Mouse (Mus musculus) embryonic fibroblast, embryonic 13.5 days (primary cell): ENCODE results near the gene Morn2. TPM values are rescaled to one million over a fixed set of nuclear protein-coding genes. Genes with fewer than 3 reads are reported as not detected.

Experiments
- H3K27ac ChIP-seq: 2 replicates; pipeline ENCODE4 v1.5.1; 2012; ENCODE audit warnings: low read length, control low read depth, inconsistent platforms; ENCODE audit not compliant: insufficient read depth
- H3K4me1 ChIP-seq: 2 replicates; pipeline ENCODE4 v1.6.1; 2011; ENCODE audit warnings: low read length; ENCODE audit not compliant: control insufficient read depth, insufficient read depth
- H3K4me3 ChIP-seq: 2 replicates; pipeline ENCODE4 v1.5.1; 2011; ENCODE audit warnings: mild to moderate bottlenecking, control low read depth, low read length; ENCODE audit not compliant: insufficient read depth
- CTCF ChIP-seq: IDR thresholded peaks from 2 replicates; pipeline ENCODE4 v1.5.1; 2011; ENCODE audit warnings: mild to moderate bottlenecking, control low read depth, low read length, moderate library complexity, borderline replicate concordance; ENCODE audit not compliant: insufficient read depth
- POLR2A ChIP-seq: IDR thresholded peaks from 2 replicates; pipeline ENCODE4 v1.6.1; 2011; ENCODE audit warnings: low read depth, mild to moderate bottlenecking, control low read depth, low read length, moderate library complexity
- polyA plus RNA-seq: library from polyadenylated mRNA; stranded (reverse); fragments of >200 nt; gene quantifications from 2 replicates; pipeline ENCODE4 v1.2.4, GENCODE M21; 2011; ENCODE audit warnings: low read depth; ENCODE audit not compliant: missing spikeins, insufficient read length

Gene Morn2
- polyA plus RNA-seq, 1 experiment, result 10.6 TPM

DNA sequence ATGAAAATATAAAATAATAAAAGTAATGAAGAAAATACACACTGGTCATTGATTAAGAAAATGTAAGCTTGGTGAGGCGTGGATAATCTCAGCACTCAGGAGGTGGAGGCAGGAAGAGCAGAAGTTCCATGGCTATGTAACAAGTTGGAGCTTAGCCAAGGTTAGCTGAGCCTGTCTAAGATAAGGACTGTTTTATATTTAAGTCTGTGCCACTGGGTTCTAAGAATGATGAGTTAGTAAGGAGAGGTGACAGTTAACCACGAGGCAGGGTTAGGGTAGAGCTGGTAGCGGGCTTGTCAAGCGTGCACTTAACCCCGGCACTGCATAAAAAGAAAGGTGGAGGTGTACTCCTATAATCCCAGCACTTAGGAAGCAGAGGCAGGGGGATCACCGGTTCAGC, 32.2 kb downstream of the Morn2 start:
- no peak for TF ChIP-seq CTCF
- no peak for TF ChIP-seq POLR2A
- Histone ChIP-seq H3K4me1 (no peaks in the 10 kb centered on the region), H3K27ac (no peak overlapping the region), H3K4me3 (no peak overlapping the region)

DNA sequence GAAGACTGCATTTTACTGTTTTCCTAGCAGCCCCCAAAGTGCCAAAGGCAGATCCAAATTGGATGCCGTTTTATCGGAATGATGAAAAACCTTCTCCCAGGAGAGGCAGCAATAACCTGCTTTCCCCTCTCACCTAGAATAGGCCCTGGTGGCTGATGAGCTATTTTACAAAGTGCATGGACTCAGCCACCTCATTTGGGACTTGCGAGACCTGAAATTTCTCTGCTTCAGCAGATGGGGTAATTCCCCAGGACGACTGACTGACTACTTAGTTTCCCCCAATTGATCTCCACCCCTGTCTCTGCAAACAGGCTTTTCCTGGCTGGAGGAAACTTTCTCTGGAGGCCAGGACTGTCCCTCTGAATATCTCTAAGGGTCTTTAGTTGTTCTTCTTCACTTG, 33.0 kb downstream of the Morn2 start:
- H3K4me1 ChIP-seq, result no peaks in the 10 kb centered on the region
- no peak for TF ChIP-seq POLR2A
- no peak for TF ChIP-seq CTCF
- no peak overlapping the region for H3K4me3 ChIP-seq

DNA sequence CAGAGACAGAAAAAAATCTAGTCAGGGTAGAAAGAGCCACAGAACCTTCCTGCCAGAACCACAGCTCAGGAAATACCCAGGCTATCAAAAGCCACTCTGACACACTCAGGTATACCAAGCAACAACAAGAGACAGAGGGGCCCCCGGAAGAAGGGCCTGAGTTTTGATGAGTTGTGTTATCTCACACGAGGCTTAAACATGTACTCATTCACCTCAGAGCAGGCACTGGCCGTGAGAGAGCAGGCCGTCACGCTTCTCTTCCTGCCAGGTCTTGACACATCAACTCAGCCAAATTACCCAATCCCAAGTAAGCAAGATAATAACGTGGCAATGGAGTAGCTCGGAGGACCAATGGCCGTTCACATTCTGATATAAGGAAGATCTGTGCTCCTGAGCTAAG, 33.7 kb downstream of the Morn2 start:
- TF ChIP-seq CTCF (no peak), POLR2A (no peak)
- Histone ChIP-seq H3K4me3 (no peak overlapping the region), H3K4me1 (no peaks in the 10 kb centered on the region), H3K27ac (no peak overlapping the region)

More for the DNA sequence above, 33.0 kb downstream of the Morn2 start:
- H3K27ac ChIP-seq, result no peak overlapping the region

DNA sequence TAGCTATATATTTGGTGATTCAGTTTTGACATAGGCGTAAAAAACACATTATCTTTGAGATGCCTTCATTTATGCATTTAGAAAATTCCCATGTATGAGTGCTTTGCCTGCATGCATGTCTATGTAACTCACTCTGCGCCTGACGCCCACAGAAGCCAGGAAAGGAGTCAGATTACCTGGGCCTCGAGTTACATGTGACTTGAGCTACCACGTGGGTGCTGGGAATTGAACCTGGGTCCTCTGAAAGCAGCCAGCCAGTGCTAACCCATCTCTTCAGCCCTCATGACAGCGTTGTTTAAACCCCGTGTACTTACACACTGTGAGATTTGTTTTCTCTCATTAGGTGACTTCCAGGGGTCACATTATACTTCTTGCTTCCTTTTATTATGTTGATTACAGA, 34.5 kb downstream of the Morn2 start:
- H3K4me1 ChIP-seq, result no peaks in the 10 kb centered on the region

DNA sequence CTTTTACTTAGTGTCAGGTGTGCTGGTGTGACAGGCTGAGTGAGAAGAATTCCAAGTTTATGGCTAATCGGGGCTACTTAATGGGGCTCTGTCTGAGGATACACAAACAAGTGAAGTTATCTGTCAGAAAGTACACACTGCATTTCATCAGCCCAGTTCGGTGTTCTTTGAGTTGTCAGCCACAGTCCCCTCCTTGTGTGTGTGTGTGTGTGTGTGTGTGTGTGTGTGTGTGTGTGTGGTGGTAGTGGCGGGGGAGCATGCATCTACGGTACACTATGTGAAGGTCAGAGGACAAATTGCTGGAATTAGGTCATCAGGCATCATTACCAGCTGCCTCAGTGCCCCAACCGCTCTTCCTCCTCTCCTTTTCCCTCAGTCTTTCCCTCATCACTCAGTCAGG, 35.5 kb downstream of the Morn2 start:
- Histone ChIP-seq H3K4me1 (no peaks in the 10 kb centered on the region), H3K27ac (no peak overlapping the region), H3K4me3 (no peak overlapping the region)
- TF ChIP-seq CTCF, result no peak
- TF ChIP-seq POLR2A, result no peak

More for the DNA sequence above, 34.5 kb downstream of the Morn2 start:
- Histone ChIP-seq H3K27ac (no peak overlapping the region), H3K4me3 (no peak overlapping the region)
- TF ChIP-seq POLR2A (no peak), CTCF (no peak)

DNA sequence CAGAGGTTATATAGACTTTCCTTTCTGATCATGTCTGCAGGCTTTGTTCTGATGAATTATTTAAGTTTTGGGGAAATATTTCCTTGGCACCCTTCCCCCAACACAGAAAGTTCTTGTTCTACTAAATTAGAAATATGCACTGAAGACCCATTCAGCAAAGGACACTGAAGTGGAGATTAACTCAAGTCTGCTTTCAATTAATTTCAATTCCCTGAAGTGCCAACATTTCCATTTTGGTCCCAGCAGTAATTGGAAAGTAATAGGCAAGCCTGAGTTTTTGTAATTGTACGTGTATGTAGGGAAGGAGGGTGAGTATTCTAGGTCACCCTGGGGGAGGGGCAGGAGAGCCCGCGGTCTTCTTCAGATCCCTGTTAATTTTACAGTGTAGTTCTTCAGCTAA, 36.4 kb downstream of the Morn2 start:
- no peaks in the 10 kb centered on the region for H3K4me1 ChIP-seq
- TF ChIP-seq POLR2A, result no peak
- TF ChIP-seq CTCF, result no peak
- no peak overlapping the region for H3K4me3 ChIP-seq
- no peak overlapping the region for H3K27ac ChIP-seq

DNA sequence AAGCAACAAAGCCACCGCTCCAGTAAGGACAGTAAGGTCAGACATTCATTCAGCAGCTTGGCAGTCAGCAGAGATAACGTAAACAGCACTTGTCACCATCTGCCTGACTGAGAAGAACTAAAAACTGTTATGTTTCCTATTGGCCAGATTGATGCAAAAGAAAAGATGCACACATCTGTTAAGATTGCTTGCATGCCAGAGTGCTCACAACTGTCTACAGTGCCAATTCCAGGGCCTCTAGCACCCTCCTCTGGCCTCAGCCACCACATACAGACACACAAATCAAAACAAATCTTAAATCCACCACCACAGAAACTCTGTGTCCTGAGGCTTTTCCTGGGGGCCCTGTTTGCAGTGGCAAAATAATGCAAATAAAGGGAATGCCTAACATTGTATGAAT, 42.4 kb downstream of the Morn2 start:
- no peaks in the 10 kb centered on the region for H3K4me1 ChIP-seq
- H3K4me3 ChIP-seq, result no peak overlapping the region

DNA sequence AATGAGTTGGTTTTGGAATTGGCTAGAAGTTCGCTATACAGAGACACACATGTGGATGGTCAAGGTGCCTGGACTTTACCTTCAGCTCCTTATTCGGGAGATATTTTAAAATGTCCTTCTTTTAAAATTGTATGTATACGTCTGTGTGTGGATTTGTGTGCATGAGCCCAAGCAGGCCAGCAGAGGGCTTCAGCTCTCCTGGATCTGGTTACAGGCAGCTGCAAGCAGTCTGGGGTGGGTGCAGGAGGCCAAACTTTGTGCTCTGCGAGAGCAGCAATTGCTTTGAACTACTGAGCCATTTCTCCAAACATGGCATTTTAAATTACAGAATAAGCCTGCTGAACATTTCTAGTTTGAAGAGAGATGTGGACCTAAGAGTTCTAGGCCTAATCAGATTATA, 55.3 kb downstream of the Morn2 start:
- TF ChIP-seq CTCF (no peak), POLR2A (no peak)
- no peak overlapping the region for H3K4me3 ChIP-seq
- no peak overlapping the region for H3K27ac ChIP-seq
- H3K4me1 ChIP-seq, result peaks cover 10% of the 10 kb centered on the region

More for the DNA sequence above, 42.4 kb downstream of the Morn2 start:
- no peak overlapping the region for H3K27ac ChIP-seq
- peak; percentile 47; the same call in 1 of the 2 replicates for TF ChIP-seq CTCF
- TF ChIP-seq POLR2A, result no peak

DNA sequence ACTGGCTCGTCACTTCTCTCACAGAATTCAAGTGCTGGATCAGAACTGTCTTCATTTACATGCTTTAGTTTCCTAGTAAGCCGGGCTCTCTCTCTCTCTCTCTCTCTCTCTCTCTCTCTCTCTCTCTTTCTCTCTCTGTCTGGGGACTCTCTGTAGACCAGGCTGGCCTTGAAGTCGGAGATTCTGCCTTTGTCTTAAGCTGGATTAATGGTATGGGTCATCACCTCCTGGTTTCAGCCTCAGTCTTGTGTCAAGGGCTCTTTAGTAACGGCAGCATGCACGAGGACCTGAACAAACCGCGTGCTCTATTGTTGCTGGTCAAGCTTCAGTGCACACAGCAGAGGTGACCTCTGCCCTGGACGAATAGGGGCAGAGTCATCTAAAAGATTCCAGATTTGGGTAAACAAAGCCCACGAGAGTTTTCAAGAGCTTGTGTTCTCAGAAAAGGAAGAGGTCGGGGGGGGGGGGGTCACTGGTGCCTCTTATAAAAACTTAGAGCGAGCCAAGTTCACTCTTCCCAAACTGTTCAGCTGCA, 56.7 kb downstream of the Morn2 start:
- no peak overlapping the region for H3K4me3 ChIP-seq
- peaks cover 10% of the 10 kb centered on the region for H3K4me1 ChIP-seq
- TF ChIP-seq CTCF, result no peak
- TF ChIP-seq POLR2A, result no peak
- H3K27ac ChIP-seq, result 0 out of 2 replicates have a peak overlapping the region, but pooled peaks have one; percentile 49

Other genes starting within 250 kb of the Morn2 start
- 56.4 and 62.8 TPM in 2 replicates for gene Hnrnpll, start 227.9 kb upstream of the Morn2 start, polyA plus RNA-seq
- 10.0 and 10.6 TPM in 2 replicates for gene Galm, start 162.7 kb upstream of the Morn2 start, polyA plus RNA-seq
- gene Srsf7, start 82.9 kb upstream of the Morn2 start, polyA plus RNA-seq, result 132 and 194 TPM in 2 replicates
- not detected in 2 replicates for gene Ttc39d, start 82.7 kb upstream of the Morn2 start, polyA plus RNA-seq
- gene Gemin6, start 65.8 kb upstream of the Morn2 start, polyA plus RNA-seq, result 14.9 and 15.3 TPM in 2 replicates
- gene Dhx57, start 273 bp downstream of the Morn2 start, polyA plus RNA-seq, result 24.2 and 25.8 TPM in 2 replicates
- 1.1 TPM in 1 of 2 replicates, not detected in the other for gene Arhgef33, start 17.2 kb downstream of the Morn2 start, polyA plus RNA-seq
- gene Gm10190, start 83.3 kb downstream of the Morn2 start, polyA plus RNA-seq, result not detected in 2 replicates
- gene Sos1, start 190.2 kb downstream of the Morn2 start, polyA plus RNA-seq, result 27.6 and 32.9 TPM in 2 replicates